Mouse (Mus musculus): ENCODE data around the gene Zranb2.

Gene Zranb2

DNA sequence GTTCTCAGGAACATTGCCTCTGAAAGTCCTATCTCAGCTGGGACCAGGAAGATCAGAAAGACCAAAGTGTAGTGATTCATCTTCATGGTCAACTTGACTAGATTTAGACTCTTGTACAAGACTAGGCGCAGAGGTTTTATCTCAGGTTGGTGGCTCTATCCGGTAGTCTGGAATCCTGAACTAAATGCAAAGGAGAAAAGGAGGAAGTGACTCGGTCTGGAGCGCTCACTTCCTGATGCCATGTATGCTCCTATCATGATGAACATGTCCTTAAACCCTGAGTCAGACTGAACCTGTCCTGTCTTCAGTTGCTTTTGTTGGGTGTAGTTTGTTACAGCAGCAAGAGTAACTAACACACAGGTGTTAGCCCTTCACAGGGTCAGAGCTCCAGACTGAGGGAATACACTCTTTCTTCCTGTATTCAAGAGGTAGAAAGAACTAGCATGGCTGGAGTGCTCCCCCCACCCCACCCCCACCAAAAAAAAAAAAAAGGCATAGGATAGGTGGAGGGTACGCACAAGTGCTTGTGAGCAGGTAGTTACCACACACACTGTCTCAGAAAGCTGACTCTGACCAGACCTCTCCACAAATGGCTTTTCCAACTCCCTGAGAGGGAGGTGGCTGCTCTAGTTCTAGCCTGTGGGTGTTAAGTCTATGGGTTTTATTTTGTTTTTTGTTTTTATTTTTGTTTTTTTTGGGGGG, 44.7 kb downstream of the Zranb2 start:
- DNase-seq (ENCODE audit: low spot score), result no peak

DNA sequence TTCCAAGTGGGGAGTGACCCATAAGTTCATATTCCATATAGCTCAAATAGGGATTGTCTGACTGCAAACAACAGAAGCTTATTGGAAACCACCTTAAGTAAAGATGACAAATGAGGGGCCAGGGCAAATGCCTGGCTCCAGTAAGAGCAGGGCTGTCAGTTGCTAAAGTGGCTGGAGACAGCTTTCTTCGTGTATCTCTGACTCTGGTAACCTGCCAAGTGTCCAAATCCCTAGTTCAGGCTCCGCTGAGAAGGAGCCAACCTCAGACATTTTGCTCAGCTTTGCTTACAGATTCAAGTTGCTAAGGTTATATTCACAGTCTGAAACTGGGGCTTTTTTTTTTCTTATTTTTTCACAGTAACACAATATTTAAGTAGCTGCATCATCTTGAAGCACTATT, 45.4 kb downstream of the Zranb2 start:
- DNase-seq (ENCODE audit: low spot score), result no peak

DNA sequence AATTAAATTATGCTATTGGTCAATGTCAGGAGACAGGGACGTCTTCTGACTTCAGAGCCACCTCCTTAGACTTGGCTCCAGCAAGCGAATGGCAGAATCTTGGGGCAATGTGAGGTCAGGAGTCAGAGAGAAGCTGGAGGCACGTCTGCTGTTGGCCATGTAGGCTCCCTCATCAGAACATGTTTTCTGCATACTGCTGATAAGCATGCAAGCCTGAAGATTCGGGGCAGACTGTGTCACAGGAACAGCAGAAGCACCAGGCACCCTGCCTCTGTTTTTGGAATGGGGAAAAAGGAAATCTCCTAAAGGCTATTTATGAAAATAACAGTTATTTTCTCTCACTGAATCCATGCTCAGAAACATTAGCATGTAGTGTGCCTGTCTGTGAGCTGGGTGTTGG, 46.3 kb downstream of the Zranb2 start:
- DNase-seq (ENCODE audit: low spot score), result no peak

DNA sequence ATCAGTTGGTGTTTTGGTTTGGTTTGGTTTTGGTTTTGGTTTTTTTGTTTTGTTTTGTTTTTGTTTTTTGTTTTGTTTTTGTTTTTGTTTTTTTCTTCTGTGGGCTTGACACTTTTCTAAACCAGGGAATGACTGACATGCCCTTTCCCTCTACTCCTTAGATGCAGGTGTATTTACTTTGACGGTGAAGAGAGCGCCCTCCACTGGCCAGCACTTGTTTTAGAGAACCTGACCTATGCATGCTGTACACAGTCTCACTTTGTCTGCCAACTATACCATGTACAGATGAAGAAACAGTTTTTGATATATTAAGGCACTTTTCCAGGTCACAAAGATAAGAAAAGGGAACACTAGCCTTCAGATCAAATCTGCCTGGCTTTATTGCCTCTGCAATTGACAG, 47.8 kb downstream of the Zranb2 start:
- no peak for DNase-seq (ENCODE audit: low spot score)

DNA sequence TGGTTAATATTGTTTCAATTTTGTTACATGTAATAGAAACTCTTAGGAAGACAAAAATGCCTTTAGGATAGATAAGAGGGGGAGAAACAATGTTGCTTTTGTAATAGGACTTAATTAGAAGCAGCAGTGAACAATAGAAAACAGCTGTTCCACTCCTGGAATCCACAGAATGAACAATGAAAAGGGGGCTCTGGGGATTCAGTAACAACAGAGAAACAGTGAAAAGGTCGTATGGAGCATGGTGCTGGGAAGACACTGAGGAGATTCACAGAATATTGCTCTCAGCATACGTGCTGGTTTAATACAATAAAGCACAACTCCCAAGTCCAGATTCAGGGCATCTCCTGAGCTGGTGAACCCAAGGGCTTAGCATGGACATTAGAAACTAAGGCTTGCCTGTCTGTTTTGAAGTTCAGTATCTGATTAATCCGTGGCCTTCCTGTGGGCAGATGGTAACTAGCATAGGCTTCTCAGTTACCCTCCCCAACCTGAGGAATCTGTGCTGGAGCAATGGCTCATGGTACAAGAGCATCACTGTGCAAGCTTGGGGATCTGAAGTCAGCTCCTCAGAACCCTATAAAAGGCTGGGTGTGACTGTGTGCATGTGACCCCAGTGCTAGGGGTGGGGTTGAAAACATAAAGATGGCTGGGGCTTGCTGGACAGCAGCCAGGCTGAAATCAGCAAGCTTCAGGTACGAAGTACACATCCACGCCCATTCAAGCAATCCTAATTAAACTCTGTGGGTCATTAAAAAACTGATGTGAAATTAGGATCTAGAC, 48.9 kb downstream of the Zranb2 start:
- DNase-seq (ENCODE audit: low spot score), result no peak

DNA sequence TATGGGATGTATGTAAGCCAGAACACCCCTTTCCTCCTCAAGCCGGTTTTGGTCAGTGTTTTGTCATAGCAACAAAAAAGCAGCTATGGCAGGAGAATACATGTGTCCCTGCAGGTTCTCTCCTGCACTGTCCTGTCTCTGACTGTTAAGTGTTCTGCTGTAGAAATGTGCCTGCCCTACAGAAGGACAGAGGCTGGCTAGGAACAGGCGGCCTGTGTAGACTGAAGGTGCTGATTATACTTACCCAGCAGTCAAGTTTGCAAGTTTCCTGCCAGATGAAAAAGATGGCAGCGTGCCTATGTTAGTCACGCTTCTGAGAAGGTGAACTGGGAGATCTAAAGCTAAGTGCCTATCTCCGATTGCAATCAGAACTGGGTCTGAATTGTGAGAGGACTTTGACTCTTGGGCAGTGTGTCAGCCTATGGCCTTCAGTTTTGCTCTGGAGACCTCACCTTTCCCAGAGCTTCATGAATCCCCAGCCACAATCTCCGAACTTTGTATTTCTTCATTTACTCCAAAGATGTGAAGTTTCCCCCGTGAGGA, 63.9 kb downstream of the Zranb2 start:
- no peak for DNase-seq (ENCODE audit: low spot score)
